Mouse (Mus musculus) limb, embryonic 10.5 days (tissue): ENCODE measurements around the gene Bscl2. TPM values are rescaled to one million over a fixed set of nuclear protein-coding genes. Genes with fewer than 3 reads are reported as not detected.
"Not testable (repeated sequence)": the region's sequence is repeated elsewhere in the genome, so short reads cannot be mapped to it uniquely, and the experiment has no call there.

Experiments
- DNase-seq: peaks from one replicate; pipeline ENCODE4 v3.0.0-alpha.2; 2017; ENCODE audit warnings: low spot score
- H3K27ac ChIP-seq: fragments of 300-500 bp; sonication (generic); 2 replicates; pipeline ENCODE4 v1.5.1; 2016; ENCODE audit warnings: mild to moderate bottlenecking
- H3K27me3 ChIP-seq: fragments of 300-500 bp; sonication (generic); 2 replicates; pipeline ENCODE4 v1.6.1; 2016; ENCODE audit warnings: low read depth, mild to moderate bottlenecking; ENCODE audit not compliant: poor library complexity, severe bottlenecking
- H3K36me3 ChIP-seq: fragments of 300-500 bp; sonication (generic); 2 replicates; pipeline ENCODE4 v1.6.1; 2016; ENCODE audit warnings: mild to moderate bottlenecking, moderate library complexity
- H3K4me1 ChIP-seq: fragments of 300-500 bp; sonication (generic); 2 replicates; pipeline ENCODE4 v1.6.1; 2016
- H3K4me3 ChIP-seq: fragments of 300-500 bp; sonication (generic); 2 replicates; pipeline ENCODE4 v1.5.1; 2016; ENCODE audit warnings: mild to moderate bottlenecking, moderate library complexity
- H3K9me3 ChIP-seq: fragments of 300-500 bp; sonication (generic); replicated peaks from 2 replicates; pipeline ENCODE4 v1.6.1; 2016; ENCODE audit warnings: mild to moderate bottlenecking
- WGBS: fragments of 180-500 bp; shearing (Covaris S2); methylation state at CpG from one replicate; pipeline ENCODE4 v1.1.7; 2016; 5-methylcytosine and 5-hydroxymethylcytosine counted together
- polyA plus RNA-seq: library from polyadenylated mRNA; unstranded; fragments of >200 nt; fragmentation: Nextera tagmentation; extraction: Ambion mirVana; gene quantifications from 2 replicates; pipeline ENCODE4 v1.2.1, GENCODE M21; 2016

Gene Bscl2
- polyA plus RNA-seq, 1 experiment from 2014 or later = 42.5 TPM

DNA sequence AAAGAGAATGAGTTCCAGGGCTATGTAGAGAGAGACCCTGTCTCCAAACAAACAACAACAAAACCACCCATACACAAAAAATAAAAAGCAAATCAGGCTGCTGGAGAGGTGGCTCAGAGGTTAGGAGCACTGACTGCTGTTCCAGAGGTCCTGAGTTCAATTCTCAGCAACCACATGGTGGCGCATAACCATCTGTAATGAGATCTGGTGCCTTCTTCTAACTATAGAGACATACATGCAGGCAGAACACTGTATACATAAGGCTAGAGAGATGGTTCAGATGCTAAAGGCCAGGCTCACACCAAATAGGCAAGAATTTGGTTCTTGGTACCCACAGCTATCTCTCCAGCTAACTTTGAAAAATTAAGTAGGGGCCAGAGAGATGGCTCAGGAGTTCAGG lies 21.8 kb downstream of the Bscl2 start:
- Histone ChIP-seq H3K36me3 (no peaks in the 10 kb centered on the region), H3K27ac (no peak overlapping the region), H3K4me3 (no peak overlapping the region), H3K27me3 (no peaks in the 10 kb centered on the region), H3K9me3 (no peaks in the 10 kb centered on the region), H3K4me1 (no peaks in the 10 kb centered on the region)
- no peak for DNase-seq
- WGBS = 27% methylated on average over 1 of the region's 1 CpGs

DNA sequence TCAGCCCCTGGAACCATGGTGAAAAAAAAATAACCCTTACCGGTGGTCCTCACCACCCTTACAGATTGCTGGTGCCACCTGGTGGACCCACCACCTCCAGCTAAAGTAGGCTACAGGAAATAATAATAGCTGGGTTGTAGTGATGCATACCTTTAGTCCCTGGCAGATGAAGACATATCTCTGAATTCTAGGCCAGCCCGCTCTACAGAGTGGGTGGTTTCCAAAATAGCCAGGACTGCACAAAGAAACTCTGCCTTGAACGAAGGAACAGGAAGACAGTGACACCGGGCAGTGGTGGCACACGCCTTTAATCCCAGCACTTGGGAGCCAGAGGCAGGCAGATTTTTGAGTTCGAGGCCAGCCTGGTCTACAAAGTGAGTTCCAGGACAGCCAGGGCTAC lies 27.0 kb downstream of the Bscl2 start:
- WGBS = 85% methylated on average over 6 of the region's 6 CpGs
- Histone ChIP-seq H3K4me3 (no peak overlapping the region), H3K27ac (no peak overlapping the region), H3K27me3 (no peaks in the 10 kb centered on the region), H3K9me3 (no peaks in the 10 kb centered on the region), H3K4me1 (no peaks in the 10 kb centered on the region), H3K36me3 (no peaks in the 10 kb centered on the region)
- no peak for DNase-seq

DNA sequence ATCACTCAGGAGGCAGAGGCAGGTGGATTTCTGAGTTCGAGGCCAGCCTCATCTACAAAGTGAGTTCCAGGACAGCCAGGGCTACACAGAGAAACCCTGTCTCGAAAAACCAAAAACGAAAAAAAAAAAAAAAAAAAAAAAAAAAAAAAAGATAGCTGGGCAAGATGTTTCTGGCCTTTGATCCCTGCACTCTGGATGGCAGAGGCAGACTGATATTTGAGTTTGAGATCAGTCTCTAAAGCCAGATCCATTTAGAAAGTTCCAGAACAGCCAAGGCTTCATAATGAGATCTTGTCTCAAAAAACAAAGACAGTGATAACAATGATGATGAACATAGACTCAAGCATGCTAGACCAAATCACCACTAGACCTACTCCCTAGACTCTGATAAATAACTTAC lies 33.1 kb downstream of the Bscl2 start:
- Histone ChIP-seq H3K36me3 (peaks cover 28% of the 10 kb centered on the region), H3K27ac (peak overlapping the region; percentile 93; the same call in 1 of the 2 replicates), H3K4me3 (peak overlapping the region; percentile 96)
- 74% methylated on average over 3 of the region's 3 CpGs for WGBS
- DNase-seq, H3K27me3 ChIP-seq, H3K9me3 ChIP-seq, H3K4me1 ChIP-seq: not testable (repeated sequence)

DNA sequence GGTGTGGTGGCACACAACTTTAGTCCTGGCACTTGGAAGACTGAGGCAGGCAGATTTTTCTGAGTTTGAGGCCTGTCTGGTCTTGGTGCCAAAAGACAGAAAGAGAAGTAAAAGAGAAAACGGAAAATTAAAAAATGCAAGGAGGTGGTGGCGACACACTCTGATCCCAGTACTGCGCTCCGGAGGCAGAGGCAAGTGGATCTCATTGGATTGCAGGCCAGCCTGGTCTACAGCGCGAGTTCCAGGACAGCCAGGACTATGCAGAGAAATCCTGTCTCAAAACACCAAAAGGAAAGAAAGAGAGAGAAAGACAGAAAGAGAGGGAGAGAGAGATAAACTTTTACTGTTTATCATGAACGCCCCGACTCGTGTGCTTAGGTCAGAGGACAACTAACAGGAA lies 33.6 kb downstream of the Bscl2 start:
- Histone ChIP-seq H3K27me3 (no peaks in the 10 kb centered on the region), H3K9me3 (no peaks in the 10 kb centered on the region), H3K27ac (peak overlapping the region; percentile 93), H3K4me1 (peaks cover 10% of the 10 kb centered on the region), H3K4me3 (peak overlapping the region; percentile 96), H3K36me3 (peaks cover 33% of the 10 kb centered on the region)
- WGBS = 64% methylated on average over 9 of the region's 9 CpGs
- DNase-seq = no peak

DNA sequence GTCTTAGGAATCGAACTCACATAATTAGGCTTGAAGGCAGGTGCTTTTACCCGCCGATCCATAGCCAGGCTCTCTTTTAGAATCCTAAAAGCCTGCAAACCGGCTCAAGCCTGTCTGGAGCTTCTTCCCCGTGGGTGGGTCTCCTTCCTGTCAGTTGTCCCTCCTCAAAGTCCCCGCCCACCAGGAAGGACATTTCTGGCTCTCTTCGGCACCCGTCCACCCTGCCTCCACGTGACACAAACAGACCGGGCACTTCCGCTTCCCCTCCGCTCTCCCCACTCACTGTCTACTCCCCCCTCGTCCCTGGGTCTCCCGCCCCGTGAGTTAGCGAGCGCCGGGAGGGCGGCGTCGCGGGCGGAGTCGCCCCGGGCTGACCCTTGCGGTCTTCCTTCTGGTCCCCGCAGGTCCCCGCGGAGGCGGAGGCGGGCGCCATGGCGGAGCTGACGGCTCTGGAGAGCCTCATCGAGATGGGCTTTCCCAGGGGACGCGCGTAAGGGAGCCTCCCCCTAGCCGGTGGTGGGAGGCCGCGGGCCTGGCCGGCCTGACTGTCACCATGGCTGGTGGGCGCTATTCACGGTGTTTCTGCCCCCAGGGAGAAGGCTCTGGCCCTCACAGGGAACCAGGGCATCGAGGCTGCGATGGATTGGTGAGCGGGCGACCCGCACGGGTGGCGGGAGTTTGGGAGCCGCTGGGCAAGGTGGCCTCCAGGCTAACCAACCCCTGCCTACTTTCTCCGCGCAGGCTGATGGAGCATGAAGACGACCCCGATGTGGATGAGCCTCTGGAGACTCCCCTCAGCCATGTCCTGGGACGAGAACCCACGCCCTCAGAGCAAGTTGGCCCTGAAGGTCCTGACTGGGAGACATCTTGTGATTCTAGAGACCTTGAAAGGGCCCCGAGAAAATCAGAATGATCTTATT lies 34.3 kb downstream of the Bscl2 start, which contains the start of gene Ubxn1:
Ubxn1 (plus strand) TSS at position 230 of the 920 bp plus-strand sequence.
- peak; percentile 97 for DNase-seq
- 1% methylated on average over 59 of the region's 59 CpGs for WGBS
- H3K27me3 ChIP-seq = no peaks in the 10 kb centered on the region
- peak within 1 kb of the TSS; percentile 93 for H3K27ac ChIP-seq
- H3K9me3 ChIP-seq = no peaks in the 10 kb centered on the region
- H3K4me1 ChIP-seq = peaks cover 10% of the 10 kb centered on the region
- peak within 1 kb of the TSS; percentile 96 for H3K4me3 ChIP-seq
- peaks cover 40% of the 10 kb centered on the region for H3K36me3 ChIP-seq

- WGBS = 78% methylated on average over 10 of the region's 10 CpGs
- no peak for DNase-seq
- H3K4me3 ChIP-seq = peak overlapping the region; percentile 96
- no peaks in the 10 kb centered on the region for H3K9me3 ChIP-seq
- no peaks in the 10 kb centered on the region for H3K27me3 ChIP-seq
- peaks cover 10% of the 10 kb centered on the region for H3K4me1 ChIP-seq
- peaks cover 48% of the 10 kb centered on the region for H3K36me3 ChIP-seq
- H3K27ac ChIP-seq = peak overlapping the region; percentile 93
These were observed 35.1 kb downstream of the Bscl2 start for GRCm38 (mm10) chr19:8872266-8872840.

GRCm38 (mm10) chr19:8875031-8875430 lies 37.8 kb downstream of the Bscl2 start:
- DNase-seq = no peak
- H3K4me1 ChIP-seq = peaks cover 16% of the 10 kb centered on the region
- no peaks in the 10 kb centered on the region for H3K27me3 ChIP-seq
- 96% methylated on average over 7 of the region's 7 CpGs for WGBS
- no peak overlapping the region for H3K4me3 ChIP-seq
- H3K9me3 ChIP-seq = no peaks in the 10 kb centered on the region
- no peak overlapping the region for H3K27ac ChIP-seq
- H3K36me3 ChIP-seq = peaks cover 65% of the 10 kb centered on the region

GRCm38 (mm10) chr19:8880311-8881033 lies 43.2 kb downstream of the Bscl2 start, which contains the start of gene Uqcc3:
Gene Uqcc3 (minus strand): TSS chr19:8880923.
- WGBS = under 1% methylated on average over 42 of the region's 42 CpGs
- peak within 1 kb of the TSS; percentile 92 for H3K27ac ChIP-seq
- H3K4me1 ChIP-seq = peaks cover 10% of the 10 kb centered on the region; the same call in 1 of the 2 replicates

GRCm38 (mm10) chr19:8881034-8881392 lies 43.7 kb downstream of the Bscl2 start:
- peak overlapping the region; percentile 84 for H3K4me3 ChIP-seq
- no peaks in the 10 kb centered on the region for H3K27me3 ChIP-seq
- H3K27ac ChIP-seq = peak overlapping the region; percentile 92
- H3K9me3 ChIP-seq = no peaks in the 10 kb centered on the region
- no peak for DNase-seq
- peaks cover 10% of the 10 kb centered on the region; the same call in 1 of the 2 replicates for H3K4me1 ChIP-seq
- peaks cover 31% of the 10 kb centered on the region for H3K36me3 ChIP-seq
- 18% methylated on average over 3 of the region's 3 CpGs for WGBS

More at GRCm38 (mm10) chr19:8880311-8881033, 43.2 kb downstream of the Bscl2 start, which contains the start of gene Uqcc3:
- Histone ChIP-seq H3K9me3 (no peaks in the 10 kb centered on the region), H3K4me3 (peak within 1 kb of the TSS; percentile 84), H3K27me3 (no peaks in the 10 kb centered on the region), H3K36me3 (peaks cover 36% of the 10 kb centered on the region)
- peak; percentile 84 for DNase-seq

GRCm38 (mm10) chr19:8883616-8884015 lies 46.3 kb downstream of the Bscl2 start, which contains the start of the genes Lbhd1 and Gm49403:
Gene Lbhd1 (plus strand): TSS chr19:8883732.
Gene Gm49403 (plus strand): TSS chr19:8883930.
- DNase-seq = no peak
- peaks cover 18% of the 10 kb centered on the region for H3K4me1 ChIP-seq
- WGBS = 91% methylated on average over 3 of the region's 3 CpGs
- no peak within 1 kb of the TSS for H3K4me3 ChIP-seq
- no peaks in the 10 kb centered on the region for H3K27me3 ChIP-seq
- no peaks in the 10 kb centered on the region for H3K9me3 ChIP-seq
- H3K36me3 ChIP-seq = peaks cover 11% of the 10 kb centered on the region; the same call in 1 of the 2 replicates
- H3K27ac ChIP-seq = no peak within 1 kb of the TSS

DNA sequence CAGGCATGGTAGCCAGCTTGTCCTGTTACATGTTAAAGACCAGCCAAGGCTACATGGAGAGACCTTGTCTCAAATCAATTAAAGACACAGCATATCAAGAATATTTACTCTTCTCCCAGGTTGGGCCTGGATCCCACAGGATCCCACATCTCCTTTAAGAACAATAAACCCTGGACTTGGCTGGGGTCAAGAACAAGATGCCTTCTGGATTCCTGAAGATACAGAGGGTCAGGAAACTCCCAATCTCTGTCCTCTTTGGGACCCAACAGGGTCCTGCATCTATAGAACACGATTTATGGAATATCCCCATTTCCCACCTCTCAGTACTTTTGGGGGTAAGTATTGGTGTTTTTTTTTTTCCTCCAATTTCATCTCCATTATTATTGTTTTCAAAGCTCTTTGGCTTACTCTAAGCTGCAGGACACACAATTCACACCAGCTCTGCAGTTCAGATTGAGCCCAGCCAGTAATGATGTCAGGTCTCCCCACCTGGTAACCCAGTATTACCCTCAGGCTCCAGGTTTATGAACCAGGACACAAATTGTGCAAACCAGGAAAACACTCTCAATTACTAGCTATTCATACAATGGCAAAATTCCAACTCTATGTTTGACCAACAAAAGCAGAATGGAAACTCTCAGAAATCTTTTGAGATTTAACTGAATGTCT lies 49.8 kb downstream of the Bscl2 start:
- Histone ChIP-seq H3K9me3 (no peaks in the 10 kb centered on the region), H3K27ac (peak overlapping the region; percentile 93), H3K4me3 (peak overlapping the region; percentile 68), H3K27me3 (no peaks in the 10 kb centered on the region), H3K4me1 (peaks cover 14% of the 10 kb centered on the region), H3K36me3 (peaks cover 20% of the 10 kb centered on the region)
- DNase-seq = no peak
- WGBS = 37% methylated on average over 1 of the region's 1 CpGs
